Mouse (Mus musculus): ENCODE results near the gene Hsd17b14.

GRCm38 (mm10) chr7:45590874-45591273 is 36.2 kb downstream of the Hsd17b14 start:
- TF ChIP-seq POLR2A (IDR thresholded peaks at IDR 0.05; ENCODE audit: low read depth, low read length) (no peak), CTCF (IDR thresholded peaks at IDR 0.05; ENCODE audit: borderline replicate concordance, insufficient read depth, low read length) (no peak)
